Mouse (Mus musculus): Measurements from ENCODE around the gene Cby3.
A peak's percentile ranks its signal among the peaks of the same experiment; 100 is the strongest.

GRCm38 (mm10) chr11:50364548-50364947 is 10.3 kb downstream of the Cby3 start:
- peak; percentile 92 for TF ChIP-seq CTCF (IDR thresholded peaks at IDR 0.05; ENCODE audit: low read depth)
- TF ChIP-seq EP300 (IDR thresholded peaks at IDR 0.05; ENCODE audit: low read depth): no peak

Measured in heart, postnatal 0 days (tissue).